Mouse (Mus musculus) liver, embryonic 14.5 days (tissue): ENCODE data around the gene Tmprss2.

Experiments used
- CTCF ChIP-seq: IDR thresholded peaks from 2 replicates; pipeline ENCODE4 v1.5.1; 2016; ENCODE audit warnings: antibody characterized with exemption, low read depth, control low read depth
- EP300 ChIP-seq: IDR thresholded peaks from 2 replicates; pipeline ENCODE4 v1.6.1; 2016; ENCODE audit warnings: antibody characterized with exemption, low read depth

DNA sequence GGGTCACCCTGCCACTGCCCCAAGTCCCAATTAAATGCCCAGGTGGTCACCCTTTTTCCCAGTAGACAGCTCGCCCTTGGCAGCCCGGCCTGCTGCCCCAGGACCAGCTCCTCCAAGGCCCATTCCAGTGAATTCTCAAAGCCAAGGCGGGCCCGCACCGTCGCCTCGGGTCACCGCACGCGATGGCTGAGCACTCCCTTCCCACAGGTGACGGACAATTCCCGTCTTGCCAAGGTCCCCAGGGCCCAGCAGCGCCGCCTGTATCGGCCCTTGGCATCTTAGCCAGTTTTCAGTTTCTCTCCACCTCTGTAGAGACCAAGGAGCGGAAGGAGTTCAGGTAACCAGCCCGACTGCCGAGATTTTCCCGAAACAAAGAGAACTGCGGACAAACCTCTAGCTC is 749 bp downstream of the Tmprss2 start:
- no peak for TF ChIP-seq CTCF
- no peak for TF ChIP-seq EP300
